Mouse (Mus musculus): ENCODE measurements around the gene Olfr1231. TPM values are rescaled to one million over a fixed set of nuclear protein-coding genes. Genes with fewer than 3 reads are reported as not detected.

The Olfr1231 gene
- not detected for total RNA-seq (2021)
- long read RNA-seq, experiment 1: 0 reads
- long read RNA-seq, experiment 2: 0 reads

DNA sequence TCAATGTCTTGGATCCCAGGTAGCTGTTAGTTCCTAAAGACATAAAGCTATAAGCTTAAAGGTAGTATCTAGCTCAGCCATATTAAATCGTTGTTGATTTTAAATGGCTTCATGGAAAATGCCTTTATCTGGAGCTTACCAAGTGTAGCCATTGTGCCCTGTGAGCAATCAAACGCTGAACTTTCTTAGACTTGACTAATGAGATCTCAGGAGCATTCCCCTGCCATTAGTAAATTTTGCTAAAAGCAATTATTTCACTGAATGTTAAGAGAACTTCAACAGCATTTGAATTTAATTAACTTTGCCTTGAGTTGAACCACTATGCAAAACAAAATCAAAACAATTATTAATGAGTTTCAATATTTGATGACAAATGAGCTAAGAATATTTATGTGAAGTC, at the start of gene Olfr1231:
Olfr1231 (minus strand) TSS at position 101 of the 400 bp plus-strand sequence.
- DNase-seq (ENCODE audit: low spot score): no peak

- DNase-seq (ENCODE audit: low spot score): no peak
These were observed 35.4 kb upstream of the Olfr1231 start, which contains the start of gene Olfr1233 for GRCm38 (mm10) chr2:89342298-89342697. Olfr1233 (minus strand) TSS chr2:89342398.

DNA sequence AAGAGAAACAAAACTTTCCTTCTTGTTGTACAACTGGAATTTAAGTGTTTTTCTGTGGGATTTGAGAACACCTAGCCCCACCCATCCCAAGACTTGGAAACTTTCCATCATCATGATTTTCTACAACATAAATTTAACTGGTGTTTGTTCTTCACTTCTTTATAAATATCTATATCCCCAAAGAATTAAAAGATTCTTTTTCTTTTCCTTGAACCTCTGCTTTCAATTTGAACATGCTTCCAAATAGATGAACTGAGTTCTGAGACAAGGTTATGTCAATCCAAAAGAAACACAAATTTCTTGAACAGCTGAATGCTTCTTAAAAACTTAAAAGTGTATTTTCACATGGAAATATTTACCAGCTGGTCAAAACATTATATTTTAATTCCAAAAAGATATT, 22.7 kb upstream of the Olfr1231 start, which contains the start of gene Olfr1232:
Olfr1232 (minus strand) TSS at position 101 of the 400 bp plus-strand sequence.
- DNase-seq (ENCODE audit: low spot score): no peak

- DNase-seq (ENCODE audit: low spot score): no peak
These were observed 9.7 kb downstream of the Olfr1231 start, which contains the start of gene Olfr1230 for GRCm38 (mm10) chr2:89297168-89297567. Olfr1230 (minus strand) TSS chr2:89297268.

GRCm38 (mm10) chr2:89287914-89288313, 19.0 kb downstream of the Olfr1231 start, which contains the start of gene Olfr1229:
Olfr1229 (minus strand) TSS chr2:89288014.
- DNase-seq (ENCODE audit: low spot score): no peak

- no peak for DNase-seq (ENCODE audit: low spot score)
These were observed 52.9 kb downstream of the Olfr1231 start, which contains the start of gene Olfr1228 for GRCm38 (mm10) chr2:89253962-89254361. Olfr1228 (minus strand) TSS chr2:89254062.

Other genes with a start within 250 kb of the Olfr1231 start
- not detected for gene Olfr1218, start 245.9 kb downstream of the Olfr1231 start, total RNA-seq (2021)
- gene Olfr1219, start 223.6 kb downstream of the Olfr1231 start, total RNA-seq (2021): not detected
- gene Olfr1220, start 200.2 kb downstream of the Olfr1231 start, total RNA-seq (2021): not detected
- not detected for gene Olfr1221, start 189.8 kb downstream of the Olfr1231 start, total RNA-seq (2021)
- gene Olfr1222, start 174.0 kb downstream of the Olfr1231 start, total RNA-seq (2021): not detected
- gene Olfr1223, start 155.5 kb downstream of the Olfr1231 start, total RNA-seq (2021): not detected
- not detected for gene Olfr1224-ps1, start 143.0 kb downstream of the Olfr1231 start, total RNA-seq (2021)
- gene Olfr1225, start 132.4 kb downstream of the Olfr1231 start, total RNA-seq (2021): not detected
- gene Olfr1226, start 107.0 kb downstream of the Olfr1231 start, total RNA-seq (2021): not detected
- not detected for gene Olfr1228, start 53.0 kb downstream of the Olfr1231 start, total RNA-seq (2021)
- not detected for gene Olfr1229, start 19.1 kb downstream of the Olfr1231 start, total RNA-seq (2021)
- gene Olfr1230, start 9.8 kb downstream of the Olfr1231 start, total RNA-seq (2021): not detected
- not detected for gene Olfr1232, start 22.6 kb upstream of the Olfr1231 start, total RNA-seq (2021)
- gene Olfr1233, start 35.3 kb upstream of the Olfr1231 start, total RNA-seq (2021): not detected
- gene Olfr1234, start 57.8 kb upstream of the Olfr1231 start, total RNA-seq (2021): not detected
- not detected for gene Olfr1238, start 102.6 kb upstream of the Olfr1231 start, total RNA-seq (2021)
- not detected for gene Olfr1239, start 113.3 kb upstream of the Olfr1231 start, total RNA-seq (2021)
- gene Olfr1240, start 135.9 kb upstream of the Olfr1231 start, total RNA-seq (2021): not detected
- gene Olfr1241, start 180.1 kb upstream of the Olfr1231 start, total RNA-seq (2021): not detected
- not detected for gene Olfr1242, start 191.3 kb upstream of the Olfr1231 start, total RNA-seq (2021)
- gene Olfr1243, start 224.4 kb upstream of the Olfr1231 start, total RNA-seq (2021): not detected